Mouse (Mus musculus) sigmoid colon, adult 10 weeks (tissue): Measurements from ENCODE around the gene Zfp973. TPM values are rescaled to one million over a fixed set of nuclear protein-coding genes. Genes with fewer than 3 reads are reported as not detected.

Experiments used
- polyA plus RNA-seq: library from polyadenylated mRNA; stranded (reverse); fragments of 350-450 nt; fragmentation: Illumina TruSeq; extraction: RNeasy Lipid Tissue Mini Kit (QIAGEN cat#74804); gene quantifications from one replicate; pipeline ENCODE4 v1.2.3, GENCODE M21; 2014; ENCODE audit warnings: low read depth, low replicate concordance

The Zfp973 gene
- 66.7 TPM for polyA plus RNA-seq

GRCm38 (mm10) chr2:176670222-176670621, at the start of gene Zfp973:
Gene Zfp973, plus strand, starts transcription at chr2:176670522.

GRCm38 (mm10) chr2:176636244-176636643, 34.1 kb upstream of the Zfp973 start, which contains the start of gene Gm14308:
Gene Gm14308, minus strand, starts transcription at chr2:176636344.

DNA sequence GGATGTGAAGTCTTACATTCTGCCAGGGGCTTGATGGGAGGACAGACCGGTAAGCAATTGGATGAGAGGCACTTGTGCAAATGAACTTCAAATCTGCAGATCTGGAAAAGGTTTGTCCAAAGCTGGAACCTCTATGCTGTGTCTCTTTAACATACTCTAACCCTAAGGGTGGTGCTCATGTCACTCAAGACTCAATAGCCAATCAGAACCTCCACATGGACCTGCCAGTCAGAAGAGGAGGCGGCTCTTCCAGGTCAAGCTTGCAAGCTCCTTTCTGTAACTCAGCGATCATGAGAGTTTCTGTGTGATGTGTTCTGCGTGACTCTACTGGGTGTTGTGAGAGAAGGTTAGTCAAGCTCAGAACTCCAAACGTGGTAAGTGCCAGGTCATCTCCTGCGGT, 37.7 kb downstream of the Zfp973 start, which contains the start of gene Gm14305:
Gm14305 (plus strand) TSS at position 278 of the 400 bp plus-strand sequence.

Other genes with a start within 250 kb of the Zfp973 start
- gene Gm14435, start 246.9 kb upstream of the Zfp973 start, polyA plus RNA-seq: 15.2 TPM
- 7.8 TPM for gene Gm14434, start 183.7 kb upstream of the Zfp973 start, polyA plus RNA-seq
- not detected for gene Zfp967, start 149.5 kb upstream of the Zfp973 start, polyA plus RNA-seq
- 14.3 TPM for gene Gm14308, start 34.2 kb upstream of the Zfp973 start, polyA plus RNA-seq
- gene Gm14305, start 37.8 kb downstream of the Zfp973 start, polyA plus RNA-seq: 116 TPM
- gene Gm14295, start 128.1 kb downstream of the Zfp973 start, polyA plus RNA-seq: 47.1 TPM
- gene Gm14408, start 160.6 kb downstream of the Zfp973 start, polyA plus RNA-seq: not detected